Mouse (Mus musculus): ENCODE results near the gene Smim11. TPM values are rescaled to one million over a fixed set of nuclear protein-coding genes. Genes with fewer than 3 reads are reported as not detected.

Gene Smim11
- total and polyA plus RNA-seq, 3 experiments, result 81.5 to 84.7 TPM; not detected in 1

- H3K4me3 ChIP-seq (ENCODE audit: control insufficient read depth in 1 of 2, insufficient read depth in 1 of 2, low read depth in 2 of 2, low read length in 2 of 2), result peak overlapping the region; percentile 73 to 85
- H3K4me1 ChIP-seq (ENCODE audit: control insufficient read depth in 1 of 2, insufficient read depth in 2 of 2, low read length in 2 of 2), result peaks cover 0 to 14% of the 10 kb centered on the region in 2 experiments; a peak in 1 of 4 replicates
- peaks cover 0 to 9% of the 10 kb centered on the region in 2 experiments; a peak in 2 of 4 replicates for H3K36me3 ChIP-seq (ENCODE audit: control insufficient read depth in 1 of 2, insufficient read depth in 2 of 2, low read length in 2 of 2)
- peaks cover under 1 to 4% of the 10 kb centered on the region in 2 experiments; a peak in 3 of 4 replicates for H3K27me3 ChIP-seq (ENCODE audit: control insufficient read depth in 1 of 2, insufficient read depth in 2 of 2, low read length in 2 of 2)
- H3K79me2 ChIP-seq (ENCODE audit: control insufficient read depth, insufficient read depth, low read length, poor library complexity), result peaks cover 3% of the 10 kb centered on the region; the same call in 1 of the 2 replicates
- peak overlapping the region; percentile 67 for H3K9ac ChIP-seq (ENCODE audit: control insufficient read depth, low read depth, low read length, poor library complexity, severe bottlenecking)
- DNase-seq (ENCODE audit: low read depth, low spot score), result no peak
- TF ChIP-seq MAX (IDR thresholded peaks at IDR 0.05; ENCODE audit: low read length) (0 out of 2 replicates have a peak, but pooled peaks have one; percentile 7), E2F4 (IDR thresholded peaks at IDR 0.05; ENCODE audit: borderline replicate concordance, low read depth, low read length) (0 out of 2 replicates have a peak, but pooled peaks have one; percentile 30), TCF12 (IDR thresholded peaks at IDR 0.05; ENCODE audit: low read depth, low read length) (no peak), MXI1 (IDR thresholded peaks at IDR 0.05; ENCODE audit: low read depth, low read length) (peak; percentile 45; the same call in 1 of the 2 replicates), MAZ (IDR thresholded peaks at IDR 0.05; ENCODE audit: low read depth, low read length) (no peak)
- H3K27ac ChIP-seq (ENCODE audit: control insufficient read depth, low read depth, low read length), result peak overlapping the region; percentile 15; the same call in 1 of the 2 replicates
- H3K9me3 ChIP-seq (replicated peaks; ENCODE audit: insufficient read depth, low read length), result no peaks in the 10 kb centered on the region
These were observed 323 bp downstream of the Smim11 start for GRCm38 (mm10) chr16:92301412-92301806.

GRCm38 (mm10) chr16:92301989-92302388, 903 bp downstream of the Smim11 start:
- H3K9me3 ChIP-seq (replicated peaks; ENCODE audit: insufficient read depth, low read length), result no peaks in the 10 kb centered on the region
- TF ChIP-seq RAD21 (IDR thresholded peaks at IDR 0.05; ENCODE audit: low read depth, low read length), result no peak
- peaks cover 3% of the 10 kb centered on the region; the same call in 1 of the 2 replicates for H3K79me2 ChIP-seq (ENCODE audit: control insufficient read depth, insufficient read depth, low read length, poor library complexity)
- H3K4me1 ChIP-seq (ENCODE audit: control insufficient read depth in 1 of 2, insufficient read depth in 2 of 2, low read length in 2 of 2), result peaks cover 0 to 14% of the 10 kb centered on the region in 2 experiments; a peak in 1 of 4 replicates
- H3K9ac ChIP-seq (ENCODE audit: control insufficient read depth, low read depth, low read length, poor library complexity, severe bottlenecking), result peak overlapping the region; percentile 67
- peak overlapping the region; percentile 73 to 85 for H3K4me3 ChIP-seq (ENCODE audit: control insufficient read depth in 1 of 2, insufficient read depth in 1 of 2, low read depth in 2 of 2, low read length in 2 of 2)
- DNase-seq (ENCODE audit: low read depth, low spot score), result peak; percentile 40
- H3K36me3 ChIP-seq (ENCODE audit: control insufficient read depth in 1 of 2, insufficient read depth in 2 of 2, low read length in 2 of 2), result peaks cover under 1 to 9% of the 10 kb centered on the region in 2 experiments; a peak in 3 of 4 replicates
- peaks cover 0 to 1% of the 10 kb centered on the region in 2 experiments; a peak in 1 of 4 replicates for H3K27me3 ChIP-seq (ENCODE audit: control insufficient read depth in 1 of 2, insufficient read depth in 2 of 2, low read length in 2 of 2)
- no peak overlapping the region for H3K27ac ChIP-seq (ENCODE audit: control insufficient read depth, low read depth, low read length)

- Histone ChIP-seq H3K9me3 (replicated peaks; ENCODE audit: insufficient read depth, low read length) (no peaks in the 10 kb centered on the region), H3K9ac (ENCODE audit: control insufficient read depth, low read depth, low read length, poor library complexity, severe bottlenecking) (no peak overlapping the region; the same call in 1 of the 2 replicates), H3K27ac (ENCODE audit: control insufficient read depth, low read depth, low read length) (no peak overlapping the region), H3K79me2 (ENCODE audit: control insufficient read depth, insufficient read depth, low read length, poor library complexity) (peaks cover 3% of the 10 kb centered on the region; the same call in 1 of the 2 replicates), H3K4me3 (ENCODE audit: control insufficient read depth in 1 of 2, insufficient read depth in 1 of 2, low read depth in 2 of 2, low read length in 2 of 2) (peak overlapping the region in 1 of 2 experiments; percentile 85; a peak in 2 of 4 replicates), H3K4me1 (ENCODE audit: control insufficient read depth in 1 of 2, insufficient read depth in 2 of 2, low read length in 2 of 2) (peaks cover 0 to 14% of the 10 kb centered on the region in 2 experiments; a peak in 1 of 4 replicates), H3K27me3 (ENCODE audit: control insufficient read depth in 1 of 2, insufficient read depth in 2 of 2, low read length in 2 of 2) (peaks cover 0 to 1% of the 10 kb centered on the region in 2 experiments; a peak in 1 of 4 replicates), H3K36me3 (ENCODE audit: control insufficient read depth in 1 of 2, insufficient read depth in 2 of 2, low read length in 2 of 2) (peaks cover 2 to 9% of the 10 kb centered on the region in 2 experiments; a peak in 3 of 4 replicates)
- peak; percentile 10 for DNase-seq (ENCODE audit: low read depth, low spot score)
- TF ChIP-seq MYB (IDR thresholded peaks at IDR 0.05; ENCODE audit: low read depth, low read length), result no peak
- no peak for TF ChIP-seq NELFE (IDR thresholded peaks at IDR 0.05; ENCODE audit: low read depth, low read length)
- TF ChIP-seq NRF1 (IDR thresholded peaks at IDR 0.05; ENCODE audit: insufficient read depth, low read depth, low read length, poor library complexity, severe bottlenecking), result no peak
- TF ChIP-seq ETS1 (IDR thresholded peaks at IDR 0.05; ENCODE audit: low read depth, low read length), result no peak
- no peak for TF ChIP-seq POLR2AphosphoS2 (IDR thresholded peaks at IDR 0.05; ENCODE audit: low read length)
- no peak for TF ChIP-seq ZMIZ1 (IDR thresholded peaks at IDR 0.05; ENCODE audit: low read depth, low read length)
- no peak for TF ChIP-seq POLR2A (IDR thresholded peaks at IDR 0.05; ENCODE audit: control insufficient read depth in 1 of 2, insufficient read depth in 1 of 2, low read depth in 1 of 2, low read length in 2 of 2, poor library complexity in 1 of 2)
- TF ChIP-seq ZKSCAN1 (IDR thresholded peaks at IDR 0.05; ENCODE audit: low read depth, low read length), result no peak
- TF ChIP-seq TAL1 (IDR thresholded peaks at IDR 0.05; ENCODE audit: low read length), result no peak
- TF ChIP-seq MAFK (IDR thresholded peaks at IDR 0.05; ENCODE audit: borderline replicate concordance, low read depth, low read length), result no peak
- no peak for TF ChIP-seq CHD1 (IDR thresholded peaks at IDR 0.05; ENCODE audit: low read depth, low read length)
- no peak for TF ChIP-seq ZC3H11A (IDR thresholded peaks at IDR 0.05; ENCODE audit: low read depth, low read length)
- TF ChIP-seq MYC (IDR thresholded peaks at IDR 0.05; ENCODE audit: low read depth, low read length), result no peak
- TF ChIP-seq CHD2 (IDR thresholded peaks at IDR 0.05; ENCODE audit: low read length), result no peak
- no peak for TF ChIP-seq HCFC1 (IDR thresholded peaks at IDR 0.05; ENCODE audit: low read depth, low read length)
- TF ChIP-seq ZNF384 (IDR thresholded peaks at IDR 0.05; ENCODE audit: low read depth, low read length), result no peak
- TF ChIP-seq E2F4 (IDR thresholded peaks at IDR 0.05; ENCODE audit: borderline replicate concordance, low read depth, low read length), result no peak
- no peak for TF ChIP-seq MAX (IDR thresholded peaks at IDR 0.05; ENCODE audit: low read length)
- TF ChIP-seq ELF1 (IDR thresholded peaks at IDR 0.05; ENCODE audit: low read depth, low read length), result no peak
These were observed 1.4 kb downstream of the Smim11 start for GRCm38 (mm10) chr16:92302506-92302905.

Data from MEL (cell line).